Mouse (Mus musculus) lung, postnatal 0 days (tissue): ENCODE measurements around the gene Eif2s3x.

Experiments used
- CTCF ChIP-seq: IDR thresholded peaks from 2 replicates; pipeline ENCODE4 v1.5.1; 2016; ENCODE audit warnings: antibody characterized with exemption, mild to moderate bottlenecking
- EP300 ChIP-seq: IDR thresholded peaks from 2 replicates; pipeline ENCODE4 v1.6.1; 2016; ENCODE audit warnings: antibody characterized with exemption, mild to moderate bottlenecking, control low read depth

DNA sequence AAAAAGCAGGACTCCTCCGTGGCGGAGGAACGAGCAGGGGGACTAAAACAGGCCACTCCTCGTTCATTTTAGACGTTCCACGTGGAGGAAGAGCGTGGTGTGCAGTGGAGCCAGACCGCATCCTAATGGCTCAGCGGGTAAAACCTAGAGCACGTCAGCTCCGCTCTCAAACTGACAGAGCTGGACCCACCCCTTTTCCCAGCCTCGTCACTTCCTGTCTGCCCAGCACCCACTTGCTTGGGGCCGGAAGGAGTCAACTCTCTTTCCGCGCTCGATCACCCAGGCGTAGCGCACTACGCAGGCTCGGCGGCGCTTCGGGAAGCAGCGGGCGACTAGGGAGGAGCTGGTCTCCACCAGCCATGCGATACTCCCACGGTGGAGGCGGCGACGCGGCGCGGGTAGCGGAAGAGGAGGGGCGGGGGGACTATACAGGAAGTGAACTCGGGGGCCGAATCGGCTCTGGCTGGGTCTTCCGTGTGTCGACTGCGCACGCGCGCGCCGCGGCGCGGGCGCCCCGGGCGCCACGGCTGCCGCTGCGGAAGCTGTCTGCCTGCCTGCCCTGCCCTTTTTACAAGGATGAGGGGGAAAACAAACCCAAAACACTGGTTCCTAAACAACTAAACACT, 34.8 kb downstream of the Eif2s3x start:
- TF ChIP-seq CTCF (no peak), EP300 (no peak)
